Mouse (Mus musculus) embryonic fibroblast, embryonic 13.5 days (primary cell): ENCODE measurements at regions not wholly inside any gene's neighbourhood (a gene's known extent, or its start where the extent isn't known, plus 50 kb on each side); places are given as distances from the start of the nearest gene placed in this dataset.

ENCODE experiments used
- H3K27ac ChIP-seq: 2 replicates; pipeline ENCODE4 v1.5.1; 2012; ENCODE audit warnings: low read length, control low read depth, inconsistent platforms; ENCODE audit not compliant: insufficient read depth
- H3K4me1 ChIP-seq: 2 replicates; pipeline ENCODE4 v1.6.1; 2011; ENCODE audit warnings: low read length; ENCODE audit not compliant: control insufficient read depth, insufficient read depth
- H3K4me3 ChIP-seq: 2 replicates; pipeline ENCODE4 v1.5.1; 2011; ENCODE audit warnings: mild to moderate bottlenecking, control low read depth, low read length; ENCODE audit not compliant: insufficient read depth
- CTCF ChIP-seq: IDR thresholded peaks from 2 replicates; pipeline ENCODE4 v1.5.1; 2011; ENCODE audit warnings: mild to moderate bottlenecking, control low read depth, low read length, moderate library complexity, borderline replicate concordance; ENCODE audit not compliant: insufficient read depth
- POLR2A ChIP-seq: IDR thresholded peaks from 2 replicates; pipeline ENCODE4 v1.6.1; 2011; ENCODE audit warnings: low read depth, mild to moderate bottlenecking, control low read depth, low read length, moderate library complexity

DNA sequence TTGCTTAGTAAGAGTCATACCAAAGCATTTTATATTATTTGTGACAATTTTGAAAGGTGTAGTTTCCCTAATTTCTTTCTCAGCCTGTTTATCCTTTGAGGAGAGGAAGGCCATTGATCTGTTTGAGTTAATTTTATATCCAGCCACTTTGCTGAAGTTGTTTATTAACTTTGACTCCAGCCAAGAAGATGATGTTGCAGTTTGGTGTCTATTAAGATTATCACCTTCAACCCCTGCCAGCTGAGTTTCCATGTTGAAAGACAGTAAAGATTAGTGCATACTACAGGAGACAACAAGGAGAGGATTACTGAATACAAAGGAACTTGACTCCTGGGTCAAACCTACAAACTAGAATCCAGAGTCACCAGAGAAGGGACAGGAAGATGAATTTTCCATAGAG lies 80.5 kb upstream of the 4933415F23Rik start:
- H3K4me3 ChIP-seq, result no peak overlapping the region
- no peak for TF ChIP-seq POLR2A
- no peak for TF ChIP-seq CTCF

DNA sequence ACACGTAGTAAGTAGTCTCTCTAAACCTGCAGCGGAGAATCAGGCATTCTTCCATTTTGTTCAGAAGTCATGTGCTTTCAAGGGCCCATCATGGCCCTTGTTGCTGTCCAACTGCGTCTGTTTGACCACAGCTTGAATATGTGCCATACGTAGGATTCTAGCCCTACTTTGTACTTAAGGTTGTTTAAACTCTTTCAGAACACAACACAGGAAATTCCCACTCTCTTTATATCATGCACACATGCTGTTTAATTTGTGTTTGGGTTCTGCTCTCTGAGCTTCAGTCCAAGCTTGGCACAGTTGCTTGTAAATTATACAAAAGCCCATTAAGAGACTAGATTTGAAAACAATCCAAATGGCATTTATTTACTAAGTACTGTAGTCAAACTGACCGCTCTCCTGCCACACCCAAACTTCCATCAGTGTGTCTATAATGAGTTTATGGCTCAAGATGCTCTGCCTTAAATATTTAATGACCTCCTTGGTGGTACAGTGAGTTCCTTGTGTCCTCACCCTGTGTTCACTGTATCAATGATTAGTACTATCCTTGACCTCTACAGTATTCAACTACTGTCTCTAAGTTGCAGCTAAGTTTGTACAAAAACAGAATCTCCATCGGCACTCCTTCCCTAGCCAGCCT lies 76.4 kb upstream of the 4933415F23Rik start:
- Histone ChIP-seq H3K4me3 (no peak overlapping the region), H3K27ac (no peak overlapping the region), H3K4me1 (no peaks in the 10 kb centered on the region)
- TF ChIP-seq CTCF, result no peak
- no peak for TF ChIP-seq POLR2A

More for the DNA sequence above, 80.5 kb upstream of the 4933415F23Rik start:
- no peaks in the 10 kb centered on the region for H3K4me1 ChIP-seq
- H3K27ac ChIP-seq, result no peak overlapping the region

DNA sequence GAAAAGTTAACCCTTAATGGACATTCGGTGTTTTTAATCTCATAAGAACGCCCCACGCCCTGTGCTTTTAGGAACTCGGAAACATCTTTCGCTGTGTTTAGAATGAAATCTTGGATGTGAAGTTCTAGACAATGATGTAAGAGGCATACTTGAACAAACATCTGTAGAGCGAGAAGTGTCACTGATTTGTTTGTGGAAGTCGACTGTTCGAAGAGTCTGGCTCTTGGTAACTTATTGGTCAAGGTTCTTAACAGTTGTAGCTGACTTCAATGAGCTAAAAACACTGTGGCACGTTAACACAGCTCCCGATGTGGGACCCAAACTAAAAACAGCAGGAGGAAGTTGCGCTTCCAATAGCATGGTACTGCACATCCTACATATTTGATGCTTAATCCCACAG lies 72.0 kb upstream of the 4933415F23Rik start:
- H3K4me1 ChIP-seq, result no peaks in the 10 kb centered on the region
- H3K4me3 ChIP-seq, result no peak overlapping the region
- no peak for TF ChIP-seq CTCF
- no peak overlapping the region for H3K27ac ChIP-seq

DNA sequence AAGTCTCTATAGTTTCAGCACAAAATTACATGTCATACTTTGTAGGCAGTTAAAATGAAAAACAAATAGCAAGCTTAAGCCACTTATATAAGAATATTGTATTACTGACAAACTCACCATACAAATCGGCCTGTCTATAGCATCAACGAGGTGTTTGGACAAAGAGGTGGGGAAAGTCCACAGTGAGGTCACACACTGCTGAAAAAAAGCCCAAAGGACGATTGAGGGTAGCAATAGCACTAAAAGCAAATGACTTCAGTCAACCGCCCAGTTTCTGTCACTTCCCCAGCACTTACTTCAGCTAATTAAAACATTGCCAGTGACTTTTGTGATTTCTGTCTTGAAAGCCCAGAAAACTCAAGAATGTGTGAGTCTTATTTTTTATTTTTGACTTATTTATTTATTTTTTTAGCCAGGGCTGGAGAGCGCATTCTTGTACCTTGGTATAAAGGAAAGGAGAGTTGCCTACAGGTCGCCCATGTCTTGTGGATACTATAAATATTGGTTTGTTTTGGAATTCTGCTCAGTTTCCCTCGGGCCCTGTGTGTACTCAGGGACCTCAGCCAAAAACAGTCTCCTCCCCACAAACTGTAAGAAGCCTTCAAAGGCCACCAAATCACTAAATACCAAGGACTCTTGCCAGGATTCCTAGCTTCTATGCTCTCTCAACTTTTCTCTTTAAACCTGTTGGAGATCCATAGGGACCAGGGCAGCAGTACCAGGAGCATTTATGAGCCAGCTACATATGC lies 71.2 kb upstream of the 4933415F23Rik start:
- TF ChIP-seq CTCF, result no peak
- TF ChIP-seq POLR2A, result no peak
- H3K4me3 ChIP-seq, result no peak overlapping the region

DNA sequence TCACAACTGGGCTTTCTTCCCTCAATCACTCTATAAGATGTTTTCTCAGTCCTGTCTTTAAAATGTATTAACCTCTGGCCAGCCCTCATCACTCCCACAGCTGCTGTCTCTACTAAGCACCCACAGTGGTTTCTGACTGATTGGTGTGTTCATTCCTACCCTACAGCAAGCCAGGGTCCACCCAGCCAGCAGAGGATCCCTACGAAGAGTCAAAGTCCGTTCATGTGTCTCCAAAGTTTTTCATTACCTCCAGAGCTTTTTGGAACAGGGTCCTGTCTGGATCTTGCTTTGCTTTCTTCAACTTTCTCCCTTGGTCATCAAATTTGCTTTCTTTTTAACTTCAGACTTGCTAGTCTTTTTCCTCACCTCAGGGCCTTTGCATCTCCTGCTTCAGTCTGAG lies 69.3 kb upstream of the 4933415F23Rik start:
- Histone ChIP-seq H3K27ac (no peak overlapping the region), H3K4me1 (no peaks in the 10 kb centered on the region), H3K4me3 (no peak overlapping the region)
- no peak for TF ChIP-seq POLR2A

More for the DNA sequence above, 71.2 kb upstream of the 4933415F23Rik start:
- no peak overlapping the region for H3K27ac ChIP-seq
- H3K4me1 ChIP-seq, result no peaks in the 10 kb centered on the region

DNA sequence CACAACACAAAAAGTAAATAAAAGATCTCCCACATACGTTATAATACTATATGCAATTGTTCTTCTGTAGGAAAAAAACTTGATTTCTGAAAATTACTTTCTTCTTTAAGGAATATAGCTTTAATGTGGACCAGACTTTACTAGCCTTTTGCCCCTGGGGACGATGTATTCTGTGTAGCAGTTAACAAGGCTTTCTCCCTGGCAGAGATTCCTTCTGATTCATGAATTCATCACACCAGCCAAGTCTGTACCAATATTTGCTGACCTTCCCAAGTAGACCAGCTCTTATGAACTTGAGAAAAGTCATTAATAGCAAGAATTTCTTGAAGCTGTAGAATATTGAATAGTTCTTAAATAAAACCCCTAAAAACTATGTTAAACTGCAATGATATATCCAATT lies 68.7 kb upstream of the 4933415F23Rik start:
- no peak overlapping the region for H3K27ac ChIP-seq
- H3K4me3 ChIP-seq, result no peak overlapping the region
- H3K4me1 ChIP-seq, result no peaks in the 10 kb centered on the region
- TF ChIP-seq CTCF (no peak), POLR2A (no peak)

DNA sequence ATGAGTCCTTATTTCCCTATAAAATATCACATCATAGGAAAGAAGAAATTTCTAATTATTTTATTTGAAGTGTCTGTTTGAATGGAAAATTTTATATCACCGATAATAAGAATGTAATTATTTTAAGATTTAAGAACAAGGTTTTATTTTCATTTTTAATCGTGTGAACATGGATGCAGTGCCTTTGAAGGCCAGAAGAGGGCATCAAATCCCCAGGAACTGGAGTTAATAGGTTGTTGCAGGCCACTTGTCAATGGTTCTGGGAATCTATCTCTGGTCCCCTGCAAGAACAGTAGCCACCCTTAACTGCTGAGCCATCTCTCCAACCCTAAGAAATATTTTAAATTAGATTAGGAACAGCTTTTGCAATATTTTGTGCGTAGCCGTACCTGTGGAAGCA lies 66.5 kb upstream of the 4933415F23Rik start:
- H3K4me1 ChIP-seq, result no peaks in the 10 kb centered on the region
- TF ChIP-seq CTCF, result no peak
- no peak for TF ChIP-seq POLR2A
- no peak overlapping the region for H3K4me3 ChIP-seq
- H3K27ac ChIP-seq, result no peak overlapping the region

DNA sequence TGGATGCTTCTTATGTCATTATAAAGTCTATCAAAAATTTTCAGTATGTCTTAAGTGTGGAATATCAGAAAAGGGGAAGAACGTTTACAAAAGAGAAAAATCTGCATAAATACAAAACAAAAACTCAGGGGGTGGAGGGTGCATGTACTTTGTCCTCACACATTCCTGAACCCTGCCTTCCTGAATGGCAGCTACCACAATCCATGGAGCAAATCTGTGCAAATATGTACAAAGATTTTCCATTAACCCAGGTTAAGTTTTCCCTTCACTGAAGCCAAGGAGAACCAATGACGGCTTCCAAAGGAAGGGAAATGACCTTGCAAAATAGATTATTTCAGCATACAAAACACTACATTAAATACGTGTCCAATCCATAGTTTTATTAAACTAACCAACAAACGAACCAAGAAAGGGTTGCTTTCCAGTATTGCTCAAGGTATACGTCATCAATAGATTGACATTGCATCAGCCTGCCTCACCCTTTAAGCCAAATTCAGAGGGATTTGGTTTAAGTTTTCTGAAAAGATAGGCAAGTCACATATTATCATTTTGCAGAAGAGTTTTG lies 61.4 kb upstream of the 4933415F23Rik start:
- TF ChIP-seq CTCF (no peak), POLR2A (no peak)
- Histone ChIP-seq H3K4me3 (no peak overlapping the region), H3K4me1 (no peaks in the 10 kb centered on the region), H3K27ac (no peak overlapping the region)

DNA sequence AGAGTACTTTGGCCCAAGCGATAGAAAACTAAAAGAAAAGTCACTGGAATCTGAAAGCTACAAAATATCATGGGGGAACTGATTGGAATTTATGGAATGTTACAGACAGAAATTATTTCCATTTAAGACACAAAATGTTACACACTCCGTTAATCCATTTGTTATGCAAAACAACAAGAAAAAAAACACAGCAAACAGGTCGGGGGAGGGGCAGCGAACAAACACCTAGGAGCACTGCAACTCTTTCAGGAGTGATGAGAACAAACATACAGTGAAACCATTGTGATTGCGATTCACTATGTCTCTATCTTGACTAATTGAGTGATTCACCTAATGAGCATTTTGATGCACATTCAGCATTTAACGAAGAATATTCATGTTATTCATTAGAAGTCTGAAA lies 60.7 kb upstream of the 4933415F23Rik start:
- TF ChIP-seq CTCF (no peak), POLR2A (no peak)
- Histone ChIP-seq H3K4me3 (no peak overlapping the region), H3K27ac (no peak overlapping the region), H3K4me1 (no peaks in the 10 kb centered on the region)
